Mouse (Mus musculus) CH12.LX (cell line): ENCODE results near the gene Ttyh2. TPM values are rescaled to one million over a fixed set of nuclear protein-coding genes. Genes with fewer than 3 reads are reported as not detected.

Source experiments
- DNase-seq: peaks from one replicate; pipeline ENCODE4 v3.0.0-alpha.2; 2013; ENCODE audit errors: extremely low read depth
- H3K27ac ChIP-seq: 2 replicates; pipeline ENCODE4 v1.5.1; 2012; ENCODE audit warnings: low read depth, mild to moderate bottlenecking, control low read depth, moderate library complexity; ENCODE audit not compliant: insufficient read depth
- H3K27me3 ChIP-seq: replicated peaks from 2 replicates; pipeline ENCODE3; 2012; ENCODE audit warnings: inconsistent platforms
- H3K36me3 ChIP-seq, 2 experiments: replicated peaks in 1 of 2; 2 replicates each; pipeline versions ENCODE3 to v1.6.1; 2012; ENCODE audit warnings: inconsistent platforms in 1 of 2, low read length in 1 of 2, mild to moderate bottlenecking in 1 of 2, mixed read lengths in 1 of 2, moderate library complexity in 1 of 2; ENCODE audit not compliant: control insufficient read depth in 1 of 2, insufficient read depth in 1 of 2
- H3K4me1 ChIP-seq, 2 experiments: 2 replicates each; pipeline ENCODE4 v1.6.1; 2012; ENCODE audit warnings: inconsistent platforms in 1 of 2, moderate library complexity in 1 of 2; ENCODE audit not compliant: insufficient read depth in 2 of 2, control insufficient read depth in 1 of 2
- H3K4me2 ChIP-seq: 2 replicates; pipeline ENCODE4 v1.6.1; 2012; ENCODE audit warnings: low read depth, mild to moderate bottlenecking, control low read depth; ENCODE audit not compliant: poor library complexity, insufficient read depth, severe bottlenecking
- H3K4me3 ChIP-seq, 3 experiments: fragments of 150-350 bp in 1 of 3; sonication (generic) in 1 of 3; replicated peaks in 1 of 3; 2 replicates each; pipeline versions ENCODE3 to v1.5.1; 2011 to 2012; ENCODE audit warnings: low read depth in 2 of 3, low read length in 2 of 3, mild to moderate bottlenecking in 2 of 3, moderate library complexity in 2 of 3, control low read depth in 1 of 3, improper control_type of control experiment in 1 of 3, inconsistent platforms in 1 of 3, mixed read lengths in 1 of 3; ENCODE audit not compliant: poor library complexity in 1 of 3
- H3K79me2 ChIP-seq: replicated peaks from 2 replicates; pipeline ENCODE4 v1.6.1; 2012; ENCODE audit warnings: mild to moderate bottlenecking, moderate library complexity; ENCODE audit not compliant: control insufficient read depth, poor library complexity, insufficient read depth, severe bottlenecking; ENCODE audit errors: extremely low read depth
- H3K9ac ChIP-seq: 2 replicates; pipeline ENCODE4 v1.6.1; 2012; ENCODE audit warnings: low read depth, mild to moderate bottlenecking, control low read depth, moderate library complexity; ENCODE audit not compliant: insufficient read depth
- H3K9me3 ChIP-seq: replicated peaks from 2 replicates; pipeline ENCODE3; 2012; ENCODE audit warnings: low read length, inconsistent platforms, mixed read lengths
- BHLHE40 ChIP-seq: IDR thresholded peaks from 2 replicates; pipeline ENCODE4 v1.6.1; 2011; ENCODE audit warnings: mild to moderate bottlenecking, low read depth, low read length, improper control_type of control experiment
- CHD2 ChIP-seq: IDR thresholded peaks from 2 replicates; pipeline ENCODE4 v1.6.1; 2011; ENCODE audit warnings: low read length, improper control_type of control experiment
- CTCF ChIP-seq, 2 experiments: IDR thresholded peaks in 1 of 2; conservative IDR thresholded peaks in 1 of 2; 2 replicates each; pipeline ENCODE4 v1.5.1; 2011 to 2012; ENCODE audit warnings: low read depth in 2 of 2, low read length in 2 of 2, improper control_type of control experiment in 1 of 2, inconsistent platforms in 1 of 2, mild to moderate bottlenecking in 1 of 2, moderate library complexity in 1 of 2
- ELF1 ChIP-seq: IDR thresholded peaks from 2 replicates; pipeline ENCODE4 v1.6.1; 2014; ENCODE audit warnings: low read depth, mild to moderate bottlenecking, inconsistent platforms, low read length, improper control_type of control experiment
- EP300 ChIP-seq: IDR thresholded peaks from 2 replicates; pipeline ENCODE4 v1.6.1; 2011; ENCODE audit warnings: low read length, improper control_type of control experiment
- ETS1 ChIP-seq: conservative IDR thresholded peaks from 2 replicates; pipeline ENCODE4 v1.6.1; 2012; ENCODE audit warnings: low read depth, mild to moderate bottlenecking, inconsistent platforms, low read length, improper control_type of control experiment, moderate library complexity
- HCFC1 ChIP-seq: IDR thresholded peaks from 2 replicates; pipeline ENCODE4 v1.6.1; 2012; ENCODE audit warnings: low read depth, mild to moderate bottlenecking, inconsistent platforms, low read length, improper control_type of control experiment
- IRF4 ChIP-seq: IDR thresholded peaks from 2 replicates; pipeline ENCODE4 v1.6.1; 2014; ENCODE audit warnings: low read depth, mild to moderate bottlenecking, inconsistent platforms, low read length, improper control_type of control experiment
- JUN ChIP-seq: IDR thresholded peaks from 2 replicates; pipeline ENCODE4 v1.6.1; 2011; ENCODE audit warnings: low read depth, mild to moderate bottlenecking, low read length, improper control_type of control experiment, moderate library complexity; ENCODE audit not compliant: insufficient read depth
- JUND ChIP-seq: conservative IDR thresholded peaks from 2 replicates; pipeline ENCODE4 v1.6.1; 2011; ENCODE audit warnings: low read depth, low read length, improper control_type of control experiment
- MAFK ChIP-seq: IDR thresholded peaks from 2 replicates; pipeline ENCODE4 v1.6.1; 2011; ENCODE audit warnings: low read length, improper control_type of control experiment; ENCODE audit not compliant: insufficient replicate concordance
- MAX ChIP-seq: IDR thresholded peaks from 2 replicates; pipeline ENCODE4 v1.6.1; 2011; ENCODE audit warnings: low read length, improper control_type of control experiment
- MAZ ChIP-seq: IDR thresholded peaks from 2 replicates; pipeline ENCODE4 v1.6.1; 2012; ENCODE audit warnings: low read depth, mild to moderate bottlenecking, inconsistent platforms, low read length, improper control_type of control experiment, moderate library complexity
- MEF2A ChIP-seq: IDR thresholded peaks from 2 replicates; pipeline ENCODE4 v1.6.1; 2014; ENCODE audit warnings: low read depth, mild to moderate bottlenecking, inconsistent platforms, low read length, improper control_type of control experiment, borderline replicate concordance
- MYC ChIP-seq: IDR thresholded peaks from 2 replicates; pipeline ENCODE4 v1.6.1; 2011; ENCODE audit warnings: low read depth, mild to moderate bottlenecking, improper control_type of control experiment, low read length
- NELFE ChIP-seq: IDR thresholded peaks from 2 replicates; pipeline ENCODE4 v1.6.1; 2011; ENCODE audit warnings: low read depth, low read length, improper control_type of control experiment
- NRF1 ChIP-seq: IDR thresholded peaks from 2 replicates; pipeline ENCODE4 v1.6.1; 2014; ENCODE audit warnings: low read depth, mild to moderate bottlenecking, inconsistent platforms, low read length, improper control_type of control experiment, moderate library complexity
- POLR2A ChIP-seq: IDR thresholded peaks from 2 replicates; pipeline ENCODE4 v1.6.1; 2011; ENCODE audit warnings: low read depth, mild to moderate bottlenecking, improper control_type of control experiment, low read length
- SIN3A ChIP-seq: IDR thresholded peaks from 2 replicates; pipeline ENCODE4 v1.6.1; 2012; ENCODE audit warnings: low read length, improper control_type of control experiment, inconsistent platforms
- SMC3 ChIP-seq: IDR thresholded peaks from 2 replicates; pipeline ENCODE4 v1.6.1; 2011; ENCODE audit warnings: low read depth, low read length, improper control_type of control experiment
- TBP ChIP-seq: conservative IDR thresholded peaks from 2 replicates; pipeline ENCODE4 v1.6.1; 2011; ENCODE audit warnings: low read depth, low read length, improper control_type of control experiment
- TCF12 ChIP-seq: IDR thresholded peaks from 2 replicates; pipeline ENCODE4 v1.6.1; 2014; ENCODE audit warnings: low read depth, mild to moderate bottlenecking, inconsistent platforms, low read length, improper control_type of control experiment
- USF2 ChIP-seq: conservative IDR thresholded peaks from 2 replicates; pipeline ENCODE4 v1.6.1; 2011; ENCODE audit warnings: low read depth, low read length, improper control_type of control experiment
- ZC3H11A ChIP-seq: IDR thresholded peaks from 2 replicates; pipeline ENCODE4 v1.6.1; 2012; ENCODE audit warnings: low read depth, mild to moderate bottlenecking, inconsistent platforms, low read length, improper control_type of control experiment
- dilution Hi-C: fragments of 300-500 bp; cut with MboI; formaldehyde crosslinking; loops from 2 replicates; pipeline ENCODE4 v1.14.3; 2020; ENCODE audit warnings: low sequenced_read_pairs; ENCODE audit not compliant: extremely low pct_unique_long_range_greater_than_20kb, extremely low pct_ligation_motif_present
- in situ Hi-C: fragments of 300-500 bp; cut with MboI; formaldehyde crosslinking; loops from 3 replicates; pipeline ENCODE4 v1.14.3; 2019; ENCODE audit warnings: low sequenced_read_pairs, low pct_ligation_motif_present, low pct_unique_long_range_greater_than_20kb, mixed read lengths
- polyA plus RNA-seq: library from polyadenylated mRNA; unstranded; fragments of >175 nt; gene quantifications from 2 replicates; pipeline ENCODE4 v1.2.1, GENCODE M21; 2012; ENCODE audit warnings: low read depth; ENCODE audit not compliant: insufficient read length
- total RNA-seq, 2 experiments: library from RNA; depleted of rRNA; stranded (reverse); fragments of 300-350 nt in 1 of 2; fragments of >200 nt in 1 of 2; gene quantifications; 2 replicates each; pipeline ENCODE4 v1.2.3; 2012 to 2014

Ttyh2 gene
- total and polyA plus RNA-seq, 3 experiments = 0.82 to 2.4 (median 1.4) TPM

DNA sequence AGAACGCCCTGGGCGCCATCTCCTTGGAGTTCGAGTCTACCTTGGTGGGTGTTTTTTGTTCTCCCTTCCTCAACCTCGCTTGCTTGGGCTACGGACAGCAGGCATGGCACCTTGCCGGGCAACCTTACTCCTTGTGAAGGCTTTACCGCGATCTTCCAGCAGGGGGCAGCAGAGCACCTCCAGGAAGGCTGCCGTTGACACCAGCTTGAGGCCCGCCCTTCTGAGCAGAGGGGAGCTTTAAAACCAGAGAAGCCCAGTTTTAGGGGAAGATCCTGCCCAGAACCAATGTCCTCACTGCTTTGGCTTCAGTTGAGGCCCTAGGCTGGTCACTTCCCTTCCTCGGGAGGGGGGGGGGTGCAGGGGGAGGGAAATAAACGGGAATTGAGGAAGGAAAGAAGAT, 69.9 kb downstream of the Ttyh2 start:
- peaks cover 2% of the 10 kb centered on the region for H3K27me3 ChIP-seq
- no peaks in the 10 kb centered on the region for H3K79me2 ChIP-seq
- 0 out of 2 replicates have a peak overlapping the region, but pooled peaks have one; percentile 15 for H3K9ac ChIP-seq
- no peaks in the 10 kb centered on the region for H3K9me3 ChIP-seq
- TF ChIP-seq POLR2A = 0 out of 2 replicates have a peak, but pooled peaks have one; percentile 19
- peak; percentile 94 for TF ChIP-seq SMC3
- TF ChIP-seq ZC3H11A = peak; percentile 69
- TF ChIP-seq USF2 = no peak
- peak; percentile 74; the same call in 1 of the 2 replicates for TF ChIP-seq MAZ
- TF ChIP-seq MAX = peak; percentile 45; the same call in 1 of the 2 replicates
- TF ChIP-seq NRF1 = 0 out of 2 replicates have a peak, but pooled peaks have one; percentile 22
- TF ChIP-seq NELFE = peak; percentile 58; the same call in 1 of the 2 replicates
- TF ChIP-seq MAFK = no peak
- peak; percentile 52; the same call in 1 of the 2 replicates for TF ChIP-seq ELF1
- TF ChIP-seq SIN3A = peak; percentile 50; the same call in 1 of the 2 replicates
- peak; percentile 54; the same call in 1 of the 2 replicates for TF ChIP-seq IRF4
- no peak for TF ChIP-seq JUN
- TF ChIP-seq HCFC1 = peak; percentile 41; the same call in 1 of the 2 replicates
- 0 out of 2 replicates have a peak, but pooled peaks have one; percentile 44 for TF ChIP-seq TCF12
- TF ChIP-seq JUND = no peak
- peak; percentile 80 to 99 for TF ChIP-seq CTCF (conservative IDR thresholded peaks at IDR 0.05 in 1 of 2, IDR thresholded peaks at IDR 0.05 in 1 of 2; ENCODE audit: low read depth in 2 of 2, low read length in 2 of 2)
- no peaks in the 10 kb centered on the region for H3K36me3 ChIP-seq
- H3K27ac ChIP-seq = no peak overlapping the region
- in situ Hi-C loops (no loop called here), dilution Hi-C loops (no loop called here)
- H3K4me2 ChIP-seq = peak overlapping the region; percentile 30; the same call in 1 of the 2 replicates
- H3K4me1 ChIP-seq = peaks cover 18 to 58% of the 10 kb centered on the region in 2 experiments
- peak; percentile 95 for DNase-seq
- H3K4me3 ChIP-seq = no peak overlapping the region

GRCm38 (mm10) chr11:114747564-114748138, 72.4 kb downstream of the Ttyh2 start:
- dilution Hi-C loops = no loop called here
- Histone ChIP-seq H3K79me2 (no peaks in the 10 kb centered on the region), H3K9ac (no peak overlapping the region), H3K9me3 (no peaks in the 10 kb centered on the region), H3K36me3 (no peaks in the 10 kb centered on the region), H3K27me3 (peaks cover 3% of the 10 kb centered on the region), H3K27ac (no peak overlapping the region), H3K4me2 (peak overlapping the region; percentile 23), H3K4me3 (no peak overlapping the region), H3K4me1 (peaks cover 3 to 37% of the 10 kb centered on the region in 2 experiments)
- TF ChIP-seq MEF2A (0 out of 2 replicates have a peak, but pooled peaks have one; percentile 25), EP300 (0 out of 2 replicates have a peak, but pooled peaks have one; percentile 6), ETS1 (peak; percentile 45; the same call in 1 of the 2 replicates), TCF12 (peak; percentile 81), CHD2 (peak; percentile 44; the same call in 1 of the 2 replicates), MYC (no peak), TBP (no peak), BHLHE40 (peak; percentile 35; the same call in 1 of the 2 replicates)
- peak; percentile 71 for DNase-seq
- in situ Hi-C loops = no loop called here
